Mouse (Mus musculus) brain, embryonic 14.5 days (tissue): ENCODE data around the gene Tectb.

Experiments
- CTCF ChIP-seq: fragments of 200-500 bp; IDR thresholded peaks from 2 replicates; pipeline ENCODE4 v1.5.1; 2012; ENCODE audit warnings: inconsistent platforms, mild to moderate bottlenecking, moderate library complexity, borderline replicate concordance; ENCODE audit not compliant: insufficient read depth, insufficient read length; ENCODE audit errors: extremely low read depth
- POLR2A ChIP-seq: fragments of 200-500 bp; IDR thresholded peaks from 2 replicates; pipeline ENCODE4 v1.6.1; 2012; ENCODE audit warnings: mild to moderate bottlenecking, inconsistent platforms, borderline replicate concordance; ENCODE audit not compliant: poor library complexity, insufficient read depth, insufficient read length, severe bottlenecking; ENCODE audit errors: extremely low read depth

DNA sequence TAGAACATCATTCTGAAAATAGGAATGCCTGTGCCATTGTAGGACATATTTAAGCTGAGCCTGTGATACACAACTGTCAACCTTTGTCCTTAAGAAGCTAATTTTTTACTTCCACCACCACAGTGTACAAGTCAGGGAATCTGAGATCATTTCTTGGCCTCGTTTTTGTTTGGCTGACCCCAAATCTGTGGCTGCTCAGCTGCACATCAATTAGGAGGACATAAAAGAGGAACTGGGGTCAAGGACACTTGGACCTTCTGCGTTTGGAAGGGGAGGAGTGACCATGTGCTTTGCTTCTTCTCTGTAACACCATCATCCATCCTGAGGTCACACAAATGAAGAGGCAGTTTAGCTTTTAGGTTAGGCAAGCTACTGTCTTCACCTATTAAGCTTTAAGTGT is 55.5 kb downstream of the Tectb start:
- no peak for TF ChIP-seq CTCF
- no peak for TF ChIP-seq POLR2A
